Mouse (Mus musculus) monocyte, adult 5-6 weeks (primary cell): ENCODE measurements around the gene Slc16a6. TPM values are rescaled to one million over a fixed set of nuclear protein-coding genes. Genes with fewer than 3 reads are reported as not detected.

Experiments
- ATAC-seq: fragments of 153-309, 156-312 bp; replicated peaks from 2 replicates; pipeline ENCODE4 v1.8.0; 2017; ENCODE audit warnings: mild to moderate bottlenecking; ENCODE audit not compliant: low TSS enrichment, insufficient number of reproducible peaks, severe bottlenecking, poor library complexity, low FRiP score
- total RNA-seq: library from RNA; stranded (forward); fragments of 200-1000, 200-491, 200-594 nt; gene quantifications from 3 replicates; pipeline ENCODE4 v1.2.3, GENCODE M21; 2017

Gene Slc16a6
- total RNA-seq, 1 experiment from 2014 or later: 9.1 TPM

DNA sequence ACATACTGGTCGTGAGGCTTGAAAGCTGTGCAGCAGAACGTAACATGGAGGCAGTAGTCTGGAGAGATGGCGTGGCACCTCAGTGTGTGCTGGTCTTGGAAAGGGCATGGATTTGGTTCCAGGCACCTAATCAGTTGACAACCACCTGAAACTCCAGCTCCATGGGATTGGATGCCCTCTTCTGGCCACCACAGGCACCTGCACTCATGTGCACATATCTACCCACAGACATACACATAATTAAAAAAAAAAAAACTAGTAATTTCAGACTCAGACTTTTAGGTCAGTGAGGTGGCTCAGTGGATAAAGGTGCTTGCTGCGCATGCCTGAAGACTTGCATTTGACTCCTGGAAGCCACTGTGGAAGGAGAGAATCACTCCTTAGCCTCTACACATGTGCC lies 51.1 kb downstream of the Slc16a6 start:
- no peak for ATAC-seq

DNA sequence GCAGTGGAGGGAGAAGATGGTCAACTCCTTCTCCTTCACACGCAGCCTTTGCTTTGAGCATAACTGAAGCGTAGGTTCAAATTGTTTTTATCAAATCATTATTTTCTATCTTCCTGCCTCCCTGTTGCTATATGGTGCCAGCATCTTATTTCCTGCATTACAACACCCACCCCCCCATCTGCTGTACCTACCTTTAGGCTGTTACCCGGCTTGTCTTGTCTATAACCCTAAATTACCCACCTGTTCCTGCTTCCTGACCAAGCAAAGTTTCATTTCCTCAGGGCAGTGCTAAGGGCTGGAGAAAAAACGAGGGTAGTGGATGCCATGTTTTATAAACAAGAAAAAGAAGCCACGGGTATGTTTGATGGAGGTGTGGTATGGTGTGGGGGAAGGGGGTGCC lies 52.2 kb downstream of the Slc16a6 start:
- no peak for ATAC-seq

DNA sequence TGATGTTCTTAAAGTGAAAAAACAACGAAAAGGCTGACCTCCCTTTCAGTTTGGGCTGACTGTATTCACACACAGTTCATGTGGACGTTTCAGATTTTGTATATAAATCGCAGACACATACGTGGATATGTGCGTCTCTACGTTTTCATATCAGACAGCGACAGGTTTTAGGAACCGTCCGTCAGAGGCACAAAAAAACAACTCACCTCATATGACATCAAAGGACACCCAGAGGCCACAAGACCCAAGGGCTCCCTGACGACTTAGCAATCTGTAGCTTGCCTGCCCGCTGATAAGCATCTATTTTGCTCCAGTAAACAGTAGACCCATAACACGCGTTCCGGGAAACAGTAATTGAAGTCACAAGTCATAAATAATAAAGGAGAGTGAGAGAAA lies 52.8 kb downstream of the Slc16a6 start:
- ATAC-seq: no peak

DNA sequence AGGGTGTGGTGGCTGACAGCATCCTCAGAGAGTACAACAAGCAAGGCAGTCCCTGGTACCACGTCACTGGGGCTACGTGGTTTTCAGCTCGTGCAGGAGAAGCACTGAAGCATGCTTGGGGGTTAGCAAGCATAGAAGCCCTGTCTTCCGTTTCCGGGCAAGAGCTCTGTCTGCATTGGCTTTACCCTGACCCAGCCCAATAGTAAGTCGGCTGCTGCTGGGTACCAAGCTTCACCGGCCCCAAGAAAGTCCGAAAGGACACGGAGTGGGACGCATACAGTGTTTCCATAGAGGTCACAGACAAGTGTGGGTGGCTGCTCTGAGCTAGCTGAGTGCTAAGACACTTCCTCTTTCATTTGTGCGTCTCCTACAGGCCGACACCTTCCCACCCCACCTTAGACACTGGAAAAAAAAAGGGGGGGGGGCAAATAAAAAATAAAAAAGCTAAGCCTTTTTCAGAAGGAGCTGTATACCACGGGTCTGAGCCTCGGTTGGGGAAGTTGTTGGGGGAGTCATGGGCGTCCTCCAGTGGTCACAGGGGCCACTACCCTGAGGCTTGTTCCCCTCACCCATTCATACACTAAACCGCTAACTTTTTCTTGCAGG lies 53.3 kb downstream of the Slc16a6 start:
- ATAC-seq: peak; percentile 60

DNA sequence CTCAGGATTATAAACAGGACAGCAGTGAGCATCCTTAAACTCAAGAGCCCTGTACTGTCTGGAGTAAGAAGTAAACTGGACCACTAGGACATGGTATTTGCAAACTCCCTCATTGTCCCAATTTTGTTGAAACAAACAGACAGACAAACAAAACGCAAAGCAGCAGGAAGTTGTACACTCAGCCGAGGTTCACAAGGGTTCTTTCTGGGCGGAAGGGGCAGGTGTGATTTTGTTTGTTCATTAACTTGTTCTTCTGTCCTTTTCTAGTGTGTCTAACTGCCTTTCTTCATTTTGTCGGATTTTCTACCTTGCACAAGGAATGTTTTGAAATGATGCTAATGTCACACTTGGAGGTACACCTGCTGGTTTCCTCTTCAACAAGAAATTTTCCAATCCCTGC lies 53.9 kb downstream of the Slc16a6 start:
- no peak for ATAC-seq

DNA sequence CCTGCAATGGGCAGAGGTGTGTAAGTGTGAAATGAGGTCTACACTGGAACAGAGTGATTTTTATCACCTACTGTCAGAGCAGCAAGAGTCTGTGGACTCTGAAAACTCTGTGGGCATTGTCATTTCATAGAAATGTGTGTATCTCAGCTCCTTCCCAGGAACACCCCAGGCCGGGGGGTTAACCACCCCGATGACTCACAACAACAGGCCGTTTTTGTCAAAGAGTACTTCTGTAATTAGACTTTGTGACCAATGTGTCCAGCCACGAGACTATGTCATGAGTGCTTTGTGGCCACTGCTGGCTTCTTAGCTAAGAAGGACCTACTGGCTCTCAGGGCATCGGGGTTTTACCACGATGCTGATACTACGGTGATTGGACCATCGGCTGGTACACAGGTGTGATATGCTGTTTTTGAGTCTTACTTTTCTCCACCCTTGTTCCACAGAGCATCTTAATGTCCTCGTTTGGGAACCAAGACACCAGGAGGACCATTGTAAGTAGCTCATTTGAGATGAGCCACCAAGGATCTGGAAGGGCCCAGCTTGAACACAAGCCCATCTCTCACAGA lies 55.8 kb downstream of the Slc16a6 start:
- no peak for ATAC-seq

DNA sequence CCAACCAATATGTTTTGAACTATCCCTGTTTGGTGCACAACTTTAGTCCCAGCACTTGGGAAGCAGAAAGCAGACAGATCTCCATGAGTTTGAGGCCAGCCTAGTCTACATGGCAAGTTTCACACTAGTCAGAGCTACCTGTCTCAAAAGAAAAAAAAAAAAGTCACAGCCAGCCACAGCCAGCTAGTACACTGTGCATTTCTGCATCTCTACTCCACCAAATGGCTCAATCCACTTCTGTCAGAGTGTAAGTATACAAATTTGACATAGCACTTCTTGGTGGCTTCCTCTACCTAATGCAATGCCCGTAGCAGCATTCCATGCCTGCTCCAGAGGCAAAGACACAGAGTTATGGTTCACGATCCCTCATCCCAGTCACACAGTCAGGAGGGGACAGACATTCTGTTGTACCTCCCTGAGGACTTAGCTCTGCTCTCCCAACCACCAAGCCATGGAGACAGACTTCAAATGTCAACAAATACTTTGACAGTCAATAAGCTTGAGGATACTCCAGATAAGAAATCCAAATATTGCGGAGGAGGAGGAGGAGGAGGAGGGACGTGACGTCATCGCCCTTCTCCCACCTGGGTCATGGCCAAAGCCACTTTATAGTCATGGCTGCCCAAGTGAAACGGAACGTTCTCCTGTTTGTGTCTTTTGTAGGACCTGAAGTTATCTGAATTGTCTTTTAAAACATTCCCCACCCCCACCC lies 56.5 kb downstream of the Slc16a6 start:
- no peak for ATAC-seq

DNA sequence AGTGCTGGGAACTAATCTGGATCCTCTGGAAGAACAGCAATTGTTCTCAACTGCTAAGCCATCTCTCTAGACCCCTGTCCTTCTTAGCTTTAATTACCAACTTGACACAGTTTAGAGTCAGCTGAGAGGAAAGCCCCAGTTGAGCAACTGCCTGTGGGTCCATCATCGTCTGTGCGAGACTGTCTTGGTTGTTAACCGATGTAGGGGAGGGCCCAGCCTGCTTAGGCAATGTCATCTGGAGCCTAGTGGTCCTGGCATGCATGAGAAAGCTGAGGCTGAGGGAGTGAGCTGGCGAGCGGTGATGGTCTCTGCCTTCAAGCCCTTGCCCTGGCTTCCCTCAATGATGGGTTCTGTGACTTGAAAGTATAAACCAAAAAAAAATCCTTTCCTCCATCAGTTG lies 58.6 kb downstream of the Slc16a6 start:
- no peak for ATAC-seq

DNA sequence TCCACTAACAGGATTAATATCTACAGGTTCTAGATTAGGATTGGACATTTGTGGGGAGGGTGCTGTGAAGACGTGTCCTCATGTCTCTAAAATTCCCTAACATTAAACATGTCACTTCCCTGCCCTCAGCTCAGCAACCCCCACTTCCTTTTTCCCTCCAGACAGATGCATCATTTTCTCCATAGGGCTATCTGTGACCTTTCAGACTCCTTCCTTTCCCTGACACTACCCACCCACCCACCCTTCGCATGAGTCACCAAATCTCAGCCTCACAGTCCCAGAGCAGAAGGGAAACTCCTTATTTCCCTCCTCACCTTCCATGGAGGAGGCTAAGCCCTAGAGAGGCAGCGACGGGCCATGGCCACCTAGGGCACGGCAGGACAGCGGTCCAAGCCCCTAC lies 59.8 kb downstream of the Slc16a6 start, which contains the start of gene 9930022D16Rik:
Gene 9930022D16Rik, plus strand, starts transcription at position 301 of the 400 bp plus-strand sequence.
- no peak for ATAC-seq

DNA sequence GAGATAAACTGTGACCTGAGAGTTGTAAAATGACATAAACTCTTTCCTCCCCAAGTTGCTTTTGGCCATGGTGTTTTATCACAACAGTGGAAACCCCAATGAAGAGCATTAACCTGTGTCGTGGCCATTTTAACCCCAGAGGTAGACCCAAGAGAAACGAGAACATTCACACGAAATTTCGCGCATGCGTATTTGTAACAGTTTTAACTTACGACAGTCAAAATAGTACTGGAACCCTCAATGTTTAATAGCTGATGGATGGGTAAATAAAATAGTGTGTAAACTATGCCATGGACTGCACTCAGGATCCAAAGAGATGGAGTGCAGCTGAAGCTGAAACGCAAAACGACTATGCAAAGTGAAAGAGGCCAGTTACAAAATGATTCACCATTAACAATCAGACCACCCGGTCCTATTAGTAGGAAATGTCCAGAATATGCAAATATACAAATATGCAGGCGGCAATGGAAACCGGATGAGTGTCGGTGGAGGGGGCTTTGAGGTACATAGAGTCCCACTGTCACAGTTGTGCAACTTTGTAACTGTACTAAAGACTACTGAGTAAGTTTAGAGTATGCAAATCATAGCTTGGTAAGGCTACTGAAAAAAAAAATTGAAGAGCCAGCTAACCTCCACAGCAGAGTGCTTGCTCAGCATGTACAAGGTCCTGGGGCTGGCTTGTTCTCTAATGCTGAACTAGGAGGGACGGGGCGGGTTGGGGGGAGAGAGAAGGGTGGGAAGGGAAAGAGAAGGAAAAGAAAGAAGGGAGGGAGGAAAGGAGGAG lies 63.0 kb downstream of the Slc16a6 start:
- ATAC-seq: no peak

DNA sequence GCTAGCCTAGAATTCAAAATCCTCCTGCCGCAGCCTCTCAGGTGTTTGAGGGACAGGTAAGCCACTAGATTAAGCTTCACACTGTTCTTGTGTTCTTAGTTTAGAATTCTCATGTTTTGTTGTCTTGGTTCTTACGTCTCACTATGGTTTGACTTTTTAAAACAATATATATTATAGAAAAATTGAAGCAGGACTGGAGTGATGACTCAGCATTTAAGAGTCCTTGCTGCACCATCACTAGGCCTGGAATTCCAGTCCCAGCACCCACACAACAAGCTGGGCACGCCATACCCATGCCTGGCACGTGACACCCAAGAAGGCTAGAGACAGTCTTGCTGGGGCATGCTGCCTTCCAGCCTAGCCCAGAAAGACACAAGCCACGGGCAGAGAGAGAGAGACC lies 67.0 kb downstream of the Slc16a6 start:
- no peak for ATAC-seq

Other genes starting within 250 kb of the Slc16a6 start
- gene Rgs9, start 175.5 kb downstream of the Slc16a6 start, total RNA-seq: 0.19 to 0.78 TPM in 2 of 3 replicates, not detected in the other
- gene Gna13, start 110.8 kb downstream of the Slc16a6 start, total RNA-seq: 71.1 to 88.8 TPM (median 81.3 TPM) in 3 replicates
- gene 9930022D16Rik, start 59.7 kb downstream of the Slc16a6 start, total RNA-seq: 0.85 to 6.5 TPM (median 1.6 TPM) in 3 replicates
- 32.6 to 34.9 TPM (median 33.6 TPM) in 3 replicates for gene Amz2, start 47.7 kb downstream of the Slc16a6 start, total RNA-seq
- 0.96 to 2.5 TPM (median 1.1 TPM) in 3 replicates for gene Arsg, start 224 bp downstream of the Slc16a6 start, total RNA-seq
- gene Wipi1, start 138.4 kb upstream of the Slc16a6 start, total RNA-seq: 1.5 to 4.0 TPM (median 1.9 TPM) in 3 replicates
- 124 to 194 TPM (median 167 TPM) in 3 replicates for gene Prkar1a, start 175.8 kb upstream of the Slc16a6 start, total RNA-seq
- 2.3 to 8.6 TPM (median 3.2 TPM) in 3 replicates for gene Fam20a, start 248.7 kb upstream of the Slc16a6 start, total RNA-seq